In the genomic region with DNA sequence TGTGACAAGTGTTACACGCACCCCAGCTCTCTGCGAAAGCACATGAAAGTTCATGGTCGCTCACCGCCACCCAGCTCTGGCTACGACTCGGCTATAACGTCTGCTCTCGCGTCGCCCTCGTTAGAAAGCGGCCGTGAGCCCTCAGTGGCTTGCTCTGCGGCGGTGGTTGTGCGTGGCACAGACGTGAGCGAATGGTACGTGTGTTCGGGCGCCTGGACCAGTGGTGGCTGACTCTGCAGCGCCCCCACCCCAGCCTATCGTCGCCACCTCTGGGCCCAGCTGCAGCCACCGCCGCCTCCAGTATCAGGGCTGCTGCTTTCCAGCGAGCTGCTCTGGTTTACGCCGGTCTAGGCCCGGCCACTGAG, we compare ENCODE assay signal across 11 mouse cellular contexts. TPM values are rescaled to one million over a fixed set of nuclear protein-coding genes. Genes with fewer than 3 reads are reported as not detected.
DNase-seq lines count a peak whose midpoint lies in the region; ATAC-seq lines count a peak whose summit lies in the region.
"Had no signal": no experiment of that assay in that cellular context is flagged by ENCODE, and none has a peak within 500 bp of the region (broad histone marks: within the 10 kb centered on the region; RNA-seq: fewer than 3 reads in every experiment).

No protein-coding gene starts in this region.

- H3K4me2 ChIP-seq in hindbrain, embryonic 15.5 days = peak overlapping the region; percentile 63
- H3K4me2 ChIP-seq in neural tube, embryonic 14.5 days (ENCODE audit: low read depth, low read length) = peak overlapping the region; percentile 68
- H3K4me2 ChIP-seq: stomach, embryonic 15.5 days had no signal

- peak overlapping the region; percentile 96 for H3K27ac ChIP-seq in hindbrain, embryonic 15.5 days (replicated peaks)
- H3K27ac ChIP-seq in neural tube, embryonic 14.5 days (ENCODE audit: low read depth, low read length) = peak overlapping the region; percentile 96
- H3K27ac ChIP-seq: stomach, embryonic 15.5 days had no signal

- H3K27me3 ChIP-seq in hindbrain, embryonic 15.5 days = peaks cover 48% of the 10 kb centered on the region
- peaks cover 18% of the 10 kb centered on the region for H3K27me3 ChIP-seq in neural tube, embryonic 14.5 days (ENCODE audit: control insufficient read depth, insufficient read depth, low read length)

- peak; percentile 25 for ATAC-seq in hindbrain, embryonic 15.5 days (ENCODE audit: low FRiP score, low read depth)
- ATAC-seq in neural tube, embryonic 14.5 days (ENCODE audit: low read depth) = peak; percentile 57
- ATAC-seq in erythroid progenitor cell, adult 5-6 weeks (replicated peaks; ENCODE audit: low FRiP score, poor library complexity, severe bottlenecking) = no peak

- H3K9ac ChIP-seq in hindbrain, embryonic 15.5 days = peak overlapping the region; percentile 49
- peak overlapping the region; percentile 80 for H3K9ac ChIP-seq in neural tube, embryonic 14.5 days (replicated peaks; ENCODE audit: low read depth, low read length)
- H3K9ac ChIP-seq: stomach, embryonic 15.5 days had no signal

- DNase-seq in left cerebral cortex, postnatal 4 days = peak; percentile 76
- no peak for DNase-seq in left cerebral cortex, adult 9 months (ENCODE audit: low spot score in 2 of 2)
- peak; percentile 71 for DNase-seq in embryo, embryonic 11 days
- DNase-seq in adrenal gland, adult 8-10 months = no peak
- no peak for DNase-seq in right cerebral cortex, postnatal 14 days

- H3K4me3 ChIP-seq in hindbrain, embryonic 15.5 days = peak overlapping the region; percentile 18
- H3K4me3 ChIP-seq in neural tube, embryonic 14.5 days (ENCODE audit: low read depth, low read length) = peak overlapping the region; percentile 44; the same call in 1 of the 2 replicates
- H3K4me3 ChIP-seq: stomach, embryonic 15.5 days had no signal

- 2% methylated on average over 30 of the region's 30 CpGs for WGBS in hindbrain, embryonic 15.5 days
- 2% methylated on average over 30 of the region's 30 CpGs for WGBS in neural tube, embryonic 14.5 days

- H3K36me3 ChIP-seq in hindbrain, embryonic 15.5 days = no peaks in the 10 kb centered on the region
- no peaks in the 10 kb centered on the region for H3K36me3 ChIP-seq in neural tube, embryonic 14.5 days (ENCODE audit: control insufficient read depth, insufficient read depth, low read length)
- H3K36me3 ChIP-seq: stomach, embryonic 15.5 days had no signal

- intact Hi-C loops in left cerebral cortex, postnatal 4 days (cut with DNase I) = no loop called here

- no peaks in the 10 kb centered on the region for H3K9me3 ChIP-seq in hindbrain, embryonic 15.5 days
- H3K9me3 ChIP-seq in neural tube, embryonic 14.5 days (ENCODE audit: control insufficient read depth, low read length) = no peaks in the 10 kb centered on the region
- H3K9me3 ChIP-seq: stomach, embryonic 15.5 days had no signal

- H3K4me1 ChIP-seq in hindbrain, embryonic 15.5 days (replicated peaks) = peaks cover 18% of the 10 kb centered on the region
- peaks cover 10% of the 10 kb centered on the region; the same call in 1 of the 2 replicates for H3K4me1 ChIP-seq in neural tube, embryonic 14.5 days (ENCODE audit: control insufficient read depth, insufficient read depth, low read length)

RNA-seq across cellular contexts. Expression of a gene that starts 18.5 kb away (rescaled TPM):
- total RNA-seq in left cerebral cortex, postnatal 4 days (2021) = 10 to 100 TPM; 21.4 to 28.8 TPM
- polyA plus RNA-seq in hindbrain, embryonic 15.5 days (2015; fragmentation: Nextera tagmentation; extraction: Ambion mirVana) = 13.5 and 14.8 TPM in 2 replicates
- polyA plus RNA-seq in neural tube, embryonic 14.5 days (2014; fragmentation: Nextera tagmentation; extraction: Ambion mirVana) = 28.7 and 30.5 TPM in 2 replicates
- under 1 TPM in 1 of 4 experiments, not detected in 3; 0.28 TPM for total RNA-seq in adrenal gland, adult 8-10 months (2022)
- total RNA-seq in erythroid progenitor cell, adult 5-6 weeks (2015; ENCODE audit: low replicate concordance) = not detected in 2 replicates
- not detected in 2 replicates for total RNA-seq in erythroid progenitor cell, adult 5-6 weeks (2017; ENCODE audit: low replicate concordance)
- total RNA-seq: MEL had no signal

RNA-seq across cellular contexts. Expression of a gene that starts 21.9 kb away (rescaled TPM):
- 1 to 10 TPM; 9.4 to 10.0 TPM for total RNA-seq in left cerebral cortex, postnatal 4 days (2021)
- polyA plus RNA-seq in hindbrain, embryonic 15.5 days (2015; fragmentation: Nextera tagmentation; extraction: Ambion mirVana) = 52.6 and 61.6 TPM in 2 replicates
- polyA plus RNA-seq in neural tube, embryonic 14.5 days (2014; fragmentation: Nextera tagmentation; extraction: Ambion mirVana) = 46.7 and 50.5 TPM in 2 replicates
- not detected for total RNA-seq in adrenal gland, adult 8-10 months (2022)
- not detected in 2 replicates for total RNA-seq in erythroid progenitor cell, adult 5-6 weeks (2015; ENCODE audit: low replicate concordance)
- not detected in 2 replicates for total RNA-seq in erythroid progenitor cell, adult 5-6 weeks (2017; ENCODE audit: low replicate concordance)
- total RNA-seq: MEL had no signal
- polyA plus RNA-seq: heart, embryonic 16.5 days had no signal

Comparison
In these comparisons a context has a peak if more than half of its experiments do, and no peak if none do; other contexts are left out.
1. DNase-seq: peak in left cerebral cortex, postnatal 4 days (single experiment) and embryo, embryonic 11 days (single experiment); none in left cerebral cortex, adult 9 months (0 of 2), adrenal gland, adult 8-10 months (single experiment) and right cerebral cortex, postnatal 14 days (single experiment).
2. RNA of a gene that starts 18.5 kb away (total RNA-seq): 21.4 to 28.8 TPM in left cerebral cortex, postnatal 4 days; 0.28 TPM in adrenal gland, adult 8-10 months and not detected in erythroid progenitor cell, adult 5-6 weeks; every median in the first group is over 10 times any median in the second.
3. RNA of a gene that starts 21.9 kb away (total RNA-seq): 9.4 to 10.0 TPM in left cerebral cortex, postnatal 4 days; not detected in adrenal gland, adult 8-10 months and not detected in erythroid progenitor cell, adult 5-6 weeks; every median in the first group is over 10 times any median in the second.